Mouse (Mus musculus) liver, embryonic 14.5 days (tissue): ENCODE data around the gene Cop1.

ENCODE experiments used
- CTCF ChIP-seq: IDR thresholded peaks from 2 replicates; pipeline ENCODE4 v1.5.1; 2016; ENCODE audit warnings: antibody characterized with exemption, low read depth, control low read depth
- EP300 ChIP-seq: IDR thresholded peaks from 2 replicates; pipeline ENCODE4 v1.6.1; 2016; ENCODE audit warnings: antibody characterized with exemption, low read depth

DNA sequence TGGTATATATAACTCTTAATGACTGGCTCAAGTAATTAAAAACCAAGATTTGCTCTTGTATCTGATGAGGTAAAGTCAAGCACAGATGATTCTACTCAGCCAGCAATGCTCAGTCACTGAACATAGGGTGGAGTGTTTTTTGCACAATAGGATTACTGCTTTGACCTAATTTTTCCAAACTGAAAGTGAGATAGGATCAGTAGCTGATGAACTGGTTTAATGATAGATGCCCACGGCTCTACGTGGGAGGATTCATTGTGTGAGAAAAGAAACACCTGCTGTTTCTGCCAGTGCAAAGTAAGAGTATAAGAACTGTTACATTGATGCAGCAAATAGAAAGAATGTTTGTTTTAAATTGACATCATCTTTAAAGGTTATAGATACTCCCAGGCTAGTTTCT is 10.1 kb upstream of the Cop1 start:
- TF ChIP-seq EP300: no peak
- no peak for TF ChIP-seq CTCF
